Mouse (Mus musculus) MEL-GATA-1-ER (cell line): ENCODE measurements around the gene Ptprf.

ENCODE experiments used
- DNase-seq: peaks from one replicate; pipeline ENCODE4 v3.0.0-alpha.2; 2012; ENCODE audit warnings: low read depth; ENCODE audit errors: extremely low read depth

Ptprf gene

GRCm38 (mm10) chr4:118259782-118260463 lies 31.3 kb downstream of the Ptprf start:
- no peak for DNase-seq

- DNase-seq, result no peak
Measured at GRCm38 (mm10) chr4:118257977-118258376, 33.2 kb downstream of the Ptprf start.

GRCm38 (mm10) chr4:118257416-118257815 lies 33.8 kb downstream of the Ptprf start:
- no peak for DNase-seq

GRCm38 (mm10) chr4:118256217-118256616 lies 35.0 kb downstream of the Ptprf start:
- no peak for DNase-seq

- DNase-seq, result no peak
Measured at GRCm38 (mm10) chr4:118254953-118255352, 36.3 kb downstream of the Ptprf start.

GRCm38 (mm10) chr4:118247323-118247722 lies 43.9 kb downstream of the Ptprf start:
- no peak for DNase-seq

- DNase-seq, result no peak
Measured at GRCm38 (mm10) chr4:118245847-118246246, 45.4 kb downstream of the Ptprf start.

GRCm38 (mm10) chr4:118243791-118244190 lies 47.4 kb downstream of the Ptprf start:
- no peak for DNase-seq

- DNase-seq, result no peak
Measured at GRCm38 (mm10) chr4:118243298-118243697, 47.9 kb downstream of the Ptprf start.

GRCm38 (mm10) chr4:118239960-118240689 lies 51.1 kb downstream of the Ptprf start:
- DNase-seq, result no peak

- DNase-seq, result no peak
Measured at GRCm38 (mm10) chr4:118238666-118239065, 52.5 kb downstream of the Ptprf start.

- no peak for DNase-seq
Measured at GRCm38 (mm10) chr4:118236871-118237270, 54.3 kb downstream of the Ptprf start.

- no peak for DNase-seq
Measured at GRCm38 (mm10) chr4:118234711-118235388, 56.4 kb downstream of the Ptprf start.

GRCm38 (mm10) chr4:118233886-118234285 lies 57.3 kb downstream of the Ptprf start:
- no peak for DNase-seq

- DNase-seq, result no peak
Measured at GRCm38 (mm10) chr4:118231861-118232260, 59.3 kb downstream of the Ptprf start.

- no peak for DNase-seq
Measured at GRCm38 (mm10) chr4:118229035-118229770, 62.0 kb downstream of the Ptprf start.

GRCm38 (mm10) chr4:118227398-118227797 lies 63.8 kb downstream of the Ptprf start:
- DNase-seq, result no peak

- peak; percentile 62 for DNase-seq
Measured at GRCm38 (mm10) chr4:118221261-118221660, 69.9 kb downstream of the Ptprf start.

- DNase-seq, result no peak
Measured at GRCm38 (mm10) chr4:118220756-118221155, 70.4 kb downstream of the Ptprf start.

GRCm38 (mm10) chr4:118219487-118219886 lies 71.7 kb downstream of the Ptprf start:
- no peak for DNase-seq

GRCm38 (mm10) chr4:118218521-118218920 lies 72.7 kb downstream of the Ptprf start:
- no peak for DNase-seq
